8 mouse cellular contexts compared by ENCODE assay signal in the genomic region with DNA sequence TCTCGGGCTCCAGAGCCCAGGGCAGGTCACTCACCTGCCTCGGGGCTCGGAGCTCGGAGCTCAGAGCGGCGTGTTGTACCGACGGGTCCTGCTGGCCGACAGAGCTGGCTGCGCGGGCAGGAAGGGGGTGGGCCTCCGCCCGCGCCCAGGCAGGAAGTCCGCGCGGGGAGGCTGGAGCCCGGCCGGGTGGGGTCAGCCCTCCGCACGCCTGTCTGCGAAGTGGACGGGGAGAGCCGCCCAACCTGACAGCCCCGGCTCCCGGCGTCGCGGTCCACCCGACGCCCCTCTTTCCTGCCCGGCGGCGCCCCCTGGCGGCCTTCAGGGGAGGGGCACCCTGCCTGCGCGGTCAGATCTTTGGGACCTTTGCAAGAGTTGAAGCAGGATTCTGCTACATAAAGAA. TPM values are rescaled to one million over a fixed set of nuclear protein-coding genes. Genes with fewer than 3 reads are reported as not detected.
DNase-seq lines count a peak whose midpoint lies in the region; ATAC-seq and TF ChIP-seq lines count a peak whose summit lies in the region.

No protein-coding gene starts in this region.

- peaks cover 36% of the 10 kb centered on the region for H3K4me1 ChIP-seq in intestine, embryonic 14.5 days (replicated peaks; ENCODE audit: control insufficient read depth, insufficient read depth, low read length)
- no peaks in the 10 kb centered on the region for H3K4me1 ChIP-seq in midbrain, postnatal 0 days (ENCODE audit: insufficient read depth, low read length)

- intact Hi-C loops in gastrocnemius, postnatal 36 days (cut with DNase I): loop anchor here (2.0 kb wide), 1 partner anchor 20 kb away; a partner anchor contains a TSS

- peak overlapping the region; percentile 45 for H3K4me3 ChIP-seq in intestine, embryonic 14.5 days (ENCODE audit: low read depth, low read length)
- peak overlapping the region; percentile 28 for H3K4me3 ChIP-seq in midbrain, postnatal 0 days (ENCODE audit: low read depth, low read length)

- peak; percentile 76 for TF ChIP-seq CTCF in midbrain, postnatal 0 days (IDR thresholded peaks at IDR 0.05)

- H3K9me3 ChIP-seq in intestine, embryonic 14.5 days (ENCODE audit: control insufficient read depth, low read length): no peaks in the 10 kb centered on the region
- no peaks in the 10 kb centered on the region for H3K9me3 ChIP-seq in midbrain, postnatal 0 days (ENCODE audit: low read length)

- H3K36me3 ChIP-seq in intestine, embryonic 14.5 days (ENCODE audit: control insufficient read depth, insufficient read depth, low read length): no peaks in the 10 kb centered on the region
- H3K36me3 ChIP-seq in midbrain, postnatal 0 days (ENCODE audit: insufficient read depth, low read length): no peaks in the 10 kb centered on the region

- peak; percentile 52 for ATAC-seq in intestine, embryonic 14.5 days (replicated peaks; ENCODE audit: low FRiP score, low TSS enrichment, low read depth)
- ATAC-seq in midbrain, postnatal 0 days (ENCODE audit: low FRiP score): peak; percentile 52; the same call in 1 of the 2 replicates

- H3K27me3 ChIP-seq in intestine, embryonic 14.5 days (replicated peaks; ENCODE audit: control insufficient read depth, insufficient read depth, low read length): no peaks in the 10 kb centered on the region
- H3K27me3 ChIP-seq in midbrain, postnatal 0 days (ENCODE audit: insufficient read depth, low read length): peaks cover 13% of the 10 kb centered on the region

- H3K9ac ChIP-seq in intestine, embryonic 14.5 days (ENCODE audit: low read length): peak overlapping the region; percentile 30
- H3K9ac ChIP-seq in midbrain, postnatal 0 days (replicated peaks; ENCODE audit: low read length, poor library complexity, severe bottlenecking): no peak overlapping the region

- peak overlapping the region; percentile 22; the same call in 1 of the 2 replicates for H3K27ac ChIP-seq in intestine, embryonic 14.5 days (ENCODE audit: low read depth)
- H3K27ac ChIP-seq in midbrain, postnatal 0 days (ENCODE audit: low read depth, low read length): no peak overlapping the region

- WGBS in intestine, embryonic 14.5 days: under 1% methylated on average over 35 of the region's 37 CpGs
- 3% methylated on average over 35 of the region's 37 CpGs for WGBS in midbrain, postnatal 0 days

- DNase-seq in cerebellum, postnatal 10 days: peak; percentile 73 to 79
- DNase-seq in cerebellum, adult 11-12 months: no peak
- peak; percentile 22 for DNase-seq in c-Kit-positive CD71-positive TER-119-negative erythroid progenitor cells, embryonic 14.5 days (ENCODE audit: low read depth)
- peak; percentile 78 for DNase-seq in gastrocnemius, postnatal 36 days
- DNase-seq in intestine, embryonic 14.5 days (ENCODE audit: low spot score): peak; percentile 93
- DNase-seq in liver: peak; percentile 79
- DNase-seq in midbrain, postnatal 0 days (ENCODE audit: low spot score): peak; percentile 41
- DNase-seq in spleen, postnatal 4 days (ENCODE audit: low spot score in 2 of 2): peak; percentile 73 to 91

- peak overlapping the region; percentile 51 for H3K4me2 ChIP-seq in intestine, embryonic 14.5 days (ENCODE audit: low read length)
- peak overlapping the region; percentile 34 for H3K4me2 ChIP-seq in midbrain, postnatal 0 days (ENCODE audit: low read depth, low read length, poor library complexity, severe bottlenecking)

RNA-seq across cellular contexts. Expression of a gene that starts 20.4 kb away (rescaled TPM):
- under 1 TPM; 0.20 to 0.49 TPM for total RNA-seq in gastrocnemius, postnatal 36 days (2021)
- polyA plus RNA-seq in intestine, embryonic 14.5 days (2014; fragmentation: Nextera tagmentation; extraction: Ambion mirVana): 0.39 and 0.73 TPM in 2 replicates
- total RNA-seq in midbrain, postnatal 0 days (2014; rRNA removed): 0.66 and 1.2 TPM in 2 replicates
- 0.96 and 1.3 TPM in 2 replicates for polyA plus RNA-seq in midbrain, postnatal 0 days (2015; fragmentation: Nextera tagmentation; extraction: Ambion mirVana)

RNA-seq across cellular contexts. Expression of a gene that starts 26.1 kb away (rescaled TPM):
- not detected for total RNA-seq in gastrocnemius, postnatal 36 days (2021)
- polyA plus RNA-seq in intestine, embryonic 14.5 days (2014; fragmentation: Nextera tagmentation; extraction: Ambion mirVana): 1.0 and 1.3 TPM in 2 replicates
- total RNA-seq in midbrain, postnatal 0 days (2014; rRNA removed): 1.1 and 2.4 TPM in 2 replicates
- polyA plus RNA-seq in midbrain, postnatal 0 days (2015; fragmentation: Nextera tagmentation; extraction: Ambion mirVana): 1.7 and 1.8 TPM in 2 replicates

RNA-seq across cellular contexts. Expression of a gene that starts 27.9 kb away (rescaled TPM):
- not detected for total RNA-seq in gastrocnemius, postnatal 36 days (2021)
- 0.32 and 0.72 TPM in 2 replicates for polyA plus RNA-seq in intestine, embryonic 14.5 days (2014; fragmentation: Nextera tagmentation; extraction: Ambion mirVana)
- 0.16 and 0.42 TPM in 2 replicates for total RNA-seq in midbrain, postnatal 0 days (2014; rRNA removed)
- polyA plus RNA-seq in midbrain, postnatal 0 days (2015; fragmentation: Nextera tagmentation; extraction: Ambion mirVana): 0.25 and 0.27 TPM in 2 replicates

RNA-seq across cellular contexts. Expression of a gene that starts 55.3 kb away (rescaled TPM):
- total RNA-seq in gastrocnemius, postnatal 36 days (2021): 1 to 10 TPM; 4.8 to 8.3 TPM
- 28.4 and 31.7 TPM in 2 replicates for polyA plus RNA-seq in intestine, embryonic 14.5 days (2014; fragmentation: Nextera tagmentation; extraction: Ambion mirVana)
- 15.6 and 19.0 TPM in 2 replicates for total RNA-seq in midbrain, postnatal 0 days (2014; rRNA removed)
- 5.7 and 6.1 TPM in 2 replicates for polyA plus RNA-seq in midbrain, postnatal 0 days (2015; fragmentation: Nextera tagmentation; extraction: Ambion mirVana)
